Mouse (Mus musculus) heart, adult 18-20 months (tissue): ENCODE measurements around the gene C1qtnf7. TPM values are rescaled to one million over a fixed set of nuclear protein-coding genes. Genes with fewer than 3 reads are reported as not detected.

Source experiments
- DNase-seq, 2 experiments: peaks; one replicate each; pipeline ENCODE4 v3.0.0; 2021 to 2022; ENCODE audit warnings: mixed read lengths in 1 of 2
- total RNA-seq, 2 experiments: library from RNA; stranded (reverse); gene quantifications; 2 replicates each; pipeline ENCODE4 v1.2.3; 2021

C1qtnf7 gene
- total RNA-seq, 2 experiments from 2014 or later, result 3.8 to 5.7 TPM

DNA sequence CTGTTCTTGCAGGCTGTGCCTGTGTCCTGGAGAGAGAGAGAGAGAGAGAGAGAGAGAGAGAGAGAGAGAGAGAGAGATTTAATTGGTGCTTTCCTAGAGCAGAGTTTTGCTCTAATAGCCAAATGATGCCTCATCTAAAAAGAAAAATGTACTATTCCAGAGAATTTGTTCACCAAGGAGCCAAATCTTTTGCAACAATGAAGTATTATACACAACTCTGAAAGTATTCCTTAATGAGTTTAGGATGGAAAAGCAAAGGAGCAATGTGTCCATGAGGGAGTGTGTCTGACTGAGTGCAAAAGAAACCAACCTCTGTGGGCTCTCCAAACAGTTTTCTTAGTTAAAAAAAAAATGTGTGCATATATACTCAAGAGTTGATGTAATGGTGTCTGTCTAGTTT, 24.5 kb downstream of the C1qtnf7 start:
- no peak for DNase-seq

DNA sequence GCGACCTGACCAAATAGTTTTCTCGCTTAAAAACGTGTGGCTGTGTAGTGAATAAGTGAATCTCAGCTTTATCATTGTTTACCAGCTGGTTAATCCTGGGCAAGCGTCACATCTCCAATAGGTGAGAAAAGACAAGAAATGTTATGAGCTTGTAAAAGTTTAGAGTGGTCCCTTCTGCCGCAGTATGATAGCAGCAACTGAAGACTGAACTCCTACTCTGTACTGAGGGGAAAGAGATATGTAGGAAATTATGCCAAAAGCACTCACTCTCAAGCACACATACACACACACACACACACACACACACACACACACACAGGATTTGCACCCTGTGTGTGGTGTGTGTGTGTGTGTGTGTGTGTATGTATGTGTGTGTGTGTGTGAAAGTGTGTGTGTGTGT, 26.2 kb downstream of the C1qtnf7 start:
- no peak for DNase-seq

DNA sequence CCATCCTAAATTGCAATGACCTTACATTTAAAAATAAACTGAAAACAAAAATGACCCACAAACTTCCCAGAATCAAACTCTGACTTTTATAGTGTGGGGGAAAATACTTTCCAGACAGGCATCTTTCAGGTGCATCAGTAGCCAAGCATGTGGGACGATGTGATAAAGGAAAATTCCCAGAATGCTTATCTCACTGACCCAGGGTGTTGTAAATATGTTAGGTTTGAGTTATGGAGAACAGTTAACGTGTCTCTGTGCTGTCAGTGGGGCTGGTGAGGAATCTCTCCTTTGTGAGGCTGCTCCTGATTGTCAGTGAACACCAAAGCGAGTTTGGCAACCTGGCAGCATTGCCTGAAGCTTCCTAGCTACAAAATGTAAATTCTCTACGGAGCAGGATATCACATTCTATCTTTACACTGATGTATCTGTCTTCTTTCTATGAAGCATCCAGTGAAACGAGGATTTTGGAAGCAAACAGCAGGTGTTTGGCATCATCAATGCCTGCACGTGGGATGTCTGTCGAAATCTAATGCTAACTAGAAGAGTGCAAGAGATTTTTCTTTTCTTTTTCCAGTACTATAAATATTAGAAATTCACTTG, 27.0 kb downstream of the C1qtnf7 start:
- no peak for DNase-seq

DNA sequence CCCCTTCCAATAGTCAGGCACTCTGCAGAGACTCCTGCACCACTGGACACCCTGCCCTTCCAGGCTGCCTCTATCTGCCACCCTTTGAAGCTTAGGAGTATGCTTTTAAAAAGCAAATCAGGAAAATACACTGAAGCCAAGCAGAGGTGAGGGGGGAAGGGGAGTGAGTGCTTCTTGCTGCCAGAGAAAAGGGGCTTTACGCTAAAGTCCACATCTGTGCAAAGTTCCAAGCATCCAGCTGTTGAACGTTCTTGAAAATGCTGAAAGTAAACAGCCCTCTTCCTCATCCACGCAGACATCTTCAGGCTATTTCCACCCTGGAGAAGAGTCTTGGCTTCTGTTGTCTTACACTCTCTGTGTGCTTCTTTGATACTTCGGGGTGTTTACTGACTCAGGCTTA, 34.6 kb downstream of the C1qtnf7 start:
- DNase-seq, result no peak

DNA sequence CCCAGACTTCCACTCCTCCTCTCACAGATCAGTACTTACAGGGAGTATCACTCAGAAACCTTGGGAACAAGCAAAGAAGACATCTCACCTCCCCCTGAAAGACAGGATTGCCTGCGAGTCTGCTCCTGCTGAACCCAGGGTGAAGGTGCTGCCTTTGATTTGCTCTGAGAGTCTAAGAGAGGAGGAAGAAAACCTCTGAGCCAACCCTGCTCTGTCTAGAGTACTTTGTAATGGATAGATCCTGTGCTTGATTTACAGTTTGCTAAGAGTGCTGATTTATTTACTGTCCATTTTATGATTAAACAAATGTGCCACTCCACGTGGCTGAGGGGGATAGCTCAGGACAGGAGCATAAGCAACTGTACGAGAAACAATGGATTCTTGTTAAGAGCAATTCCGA, 35.1 kb downstream of the C1qtnf7 start:
- no peak for DNase-seq

DNA sequence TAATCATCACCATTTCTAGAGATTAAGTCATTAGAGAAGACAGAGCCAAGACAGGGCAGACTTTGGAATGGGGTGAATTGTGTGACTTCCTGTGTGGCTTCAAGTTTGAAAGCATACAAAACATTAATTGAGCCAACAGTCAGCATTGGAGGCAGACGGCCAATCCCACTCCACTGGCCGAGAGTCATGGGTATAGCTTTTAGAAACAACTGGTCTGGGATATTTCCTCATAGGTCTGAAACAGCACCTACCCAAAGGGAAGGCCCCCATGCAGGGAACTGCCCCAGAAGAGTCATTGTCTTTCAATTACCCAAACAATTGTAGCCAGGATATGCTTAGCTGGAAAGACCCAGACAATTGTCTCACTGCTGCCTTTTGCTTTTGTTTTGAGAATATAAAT, 39.5 kb downstream of the C1qtnf7 start:
- peak; percentile 34 to 40 for DNase-seq

DNA sequence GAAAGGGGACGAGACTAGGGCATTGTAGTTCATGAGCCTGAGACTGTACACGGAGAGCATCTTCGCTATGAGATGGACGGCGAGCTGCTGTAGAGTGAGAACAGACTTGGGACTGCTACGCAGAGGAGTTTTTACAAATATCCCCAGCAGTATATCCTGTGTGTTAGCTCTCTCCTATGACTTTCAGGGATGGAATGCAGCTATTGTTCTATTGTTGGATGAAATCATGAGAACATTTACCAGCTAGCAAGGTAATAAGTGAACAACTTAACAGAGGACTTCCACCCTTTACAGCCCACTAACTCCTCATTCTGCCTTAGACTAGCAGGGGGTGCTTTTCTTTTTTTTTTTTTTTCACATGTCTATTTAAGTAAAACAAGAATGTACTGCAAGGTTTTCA, 40.1 kb downstream of the C1qtnf7 start:
- DNase-seq, result no peak

DNA sequence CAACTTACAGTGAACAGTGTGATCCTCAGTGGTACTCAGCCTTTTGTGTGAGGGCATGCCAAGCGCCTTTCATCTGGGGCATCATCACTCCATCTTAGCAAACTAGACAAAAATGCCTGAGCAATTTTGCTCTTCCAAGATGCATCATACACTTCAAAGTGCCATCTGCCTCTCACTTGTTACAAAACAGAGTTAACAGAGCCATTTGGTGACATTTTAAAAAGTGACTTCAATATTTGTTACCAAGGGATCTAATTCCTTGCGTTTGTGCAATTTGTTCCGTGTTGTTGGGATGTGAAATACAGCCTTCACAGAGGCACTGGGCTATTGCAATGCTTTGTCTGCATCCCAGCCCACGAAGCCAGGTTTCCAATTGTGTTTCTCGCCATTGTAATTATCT, 42.1 kb downstream of the C1qtnf7 start:
- no peak for DNase-seq

DNA sequence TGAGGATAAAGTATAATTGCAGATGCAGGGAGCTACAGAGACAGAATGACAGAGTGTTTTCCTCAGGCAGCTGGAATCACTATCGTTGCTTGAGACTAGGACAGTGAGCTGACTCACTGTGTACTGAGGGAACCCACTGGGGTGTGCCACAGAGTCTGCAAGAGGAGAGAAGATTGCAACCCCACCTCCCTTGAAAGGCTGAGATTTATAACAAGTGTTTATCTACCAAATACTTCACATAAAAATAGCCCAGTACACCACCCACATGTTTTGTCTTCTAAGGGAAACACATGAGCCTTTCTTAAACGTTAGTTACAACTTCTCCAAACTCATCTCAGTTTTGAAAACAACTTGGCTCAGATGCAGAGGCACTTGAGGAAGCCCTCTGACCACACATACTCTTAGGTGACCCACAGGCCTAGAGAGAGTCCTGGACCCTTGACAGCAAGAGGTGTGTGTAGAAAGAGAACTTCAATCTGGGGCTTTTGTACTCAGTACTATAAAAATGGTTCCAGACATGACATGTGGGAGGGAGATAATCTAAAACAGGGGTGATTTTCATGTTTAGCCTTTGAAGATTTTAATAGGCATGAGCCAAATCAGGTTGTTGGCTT, 46.4 kb downstream of the C1qtnf7 start:
- DNase-seq, result peak; percentile 30 to 52

DNA sequence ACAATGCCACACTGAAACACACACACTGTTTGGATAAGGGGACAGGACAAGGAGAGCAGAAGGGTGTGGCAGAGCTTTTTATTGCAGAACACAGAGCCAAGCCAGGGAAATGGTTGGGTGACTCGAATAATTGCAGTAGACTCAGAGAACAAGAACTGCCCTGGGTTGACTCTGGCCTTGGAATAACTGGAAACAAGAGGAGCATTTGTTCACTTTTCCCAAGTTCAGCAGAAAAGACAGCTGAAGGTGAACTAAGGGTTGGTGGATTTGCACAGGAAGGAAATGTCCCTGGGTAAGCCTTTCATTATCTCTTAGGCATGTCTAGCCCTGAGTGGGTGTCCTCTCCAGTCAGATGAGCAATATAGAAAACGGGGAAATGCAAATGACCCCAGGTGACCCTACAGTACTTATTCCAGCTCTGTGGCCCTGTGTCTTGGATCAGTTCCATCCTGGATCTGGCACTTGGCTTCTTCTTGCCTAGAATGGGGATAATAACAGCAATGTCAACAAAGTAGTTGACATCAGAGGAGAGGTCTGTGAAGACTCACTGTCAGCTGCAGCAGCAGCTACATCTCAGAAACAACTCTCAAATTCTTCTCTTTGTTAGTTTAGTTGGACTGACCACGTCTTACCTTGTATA, 54.5 kb downstream of the C1qtnf7 start:
- peak in 1 of 2 experiments; percentile 18 for DNase-seq

DNA sequence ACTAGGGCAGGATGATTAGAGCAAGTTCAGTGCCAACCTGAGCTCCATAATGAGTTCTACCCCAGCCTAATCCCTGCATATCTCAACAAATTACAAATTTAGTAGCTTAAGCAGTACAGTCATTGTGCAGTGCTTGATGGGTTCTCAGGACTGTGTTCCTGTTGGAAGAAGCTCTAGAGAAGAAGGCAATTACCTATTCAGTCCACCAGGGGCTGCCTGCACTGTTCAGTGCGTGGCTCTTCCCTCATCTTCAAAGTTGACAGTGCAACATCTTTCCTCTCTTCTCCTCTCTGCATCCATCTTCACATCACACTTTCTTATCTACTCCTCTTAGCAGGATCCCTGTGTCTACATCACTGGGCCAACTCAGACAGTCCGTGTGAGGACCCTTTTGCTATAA, 67.5 kb downstream of the C1qtnf7 start:
- peak; percentile 12 to 38 for DNase-seq

DNA sequence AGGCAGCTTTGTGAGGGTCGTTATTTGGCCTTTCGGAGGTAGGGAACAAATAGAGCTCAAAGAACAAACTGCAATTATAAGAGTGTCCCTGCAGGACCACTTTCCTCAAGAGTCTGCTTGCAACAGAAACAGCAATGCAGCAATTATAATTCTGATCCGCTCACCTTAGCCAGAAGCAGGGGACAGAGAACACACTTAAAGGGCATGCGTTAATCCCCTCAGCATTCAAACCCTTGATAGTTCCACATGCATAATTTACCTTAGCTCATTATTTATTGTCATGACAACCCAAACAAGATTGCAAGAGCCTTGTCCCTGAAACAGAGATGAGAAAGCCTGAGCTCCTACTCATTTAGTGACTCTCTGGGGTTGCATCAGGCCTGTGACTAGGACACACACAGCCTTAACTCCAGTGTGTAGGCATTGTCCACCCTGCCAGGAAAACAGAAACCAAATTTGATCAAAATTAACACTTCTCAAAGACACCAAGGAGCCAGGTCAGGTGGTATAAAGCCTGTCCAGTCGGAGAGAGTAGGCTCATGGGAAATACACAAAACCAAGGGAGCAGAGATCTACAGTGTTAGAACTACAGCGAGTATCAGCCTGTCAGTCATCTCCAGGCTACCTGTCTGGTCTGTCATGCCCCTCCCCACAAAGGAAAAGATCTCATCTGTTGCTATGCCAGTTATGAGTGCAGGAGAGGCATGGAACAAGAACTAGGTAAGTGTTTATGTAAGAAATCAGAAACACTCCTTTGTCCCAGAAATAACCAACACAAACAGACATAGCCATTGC, 68.2 kb downstream of the C1qtnf7 start:
- no peak for DNase-seq

DNA sequence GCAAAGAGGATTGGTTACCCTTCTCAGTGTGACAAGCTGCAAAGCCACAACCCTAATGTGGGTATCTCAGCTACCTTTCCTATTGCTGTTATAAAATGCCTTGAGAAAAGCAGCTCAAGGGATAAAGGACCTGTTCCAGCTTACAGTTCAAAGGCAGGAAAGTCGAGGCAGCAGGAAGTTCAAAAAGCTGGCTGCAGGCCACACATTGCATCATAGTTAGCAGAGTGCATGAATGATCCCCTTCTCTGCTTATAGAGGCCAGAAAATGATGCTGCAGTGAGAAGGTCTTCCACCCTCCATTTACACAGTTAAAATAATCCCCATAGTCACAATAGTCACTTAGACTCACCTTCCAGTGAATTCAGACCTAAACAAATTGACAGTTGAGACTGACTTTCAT, 69.1 kb downstream of the C1qtnf7 start:
- DNase-seq, result peak; percentile 22 to 30

DNA sequence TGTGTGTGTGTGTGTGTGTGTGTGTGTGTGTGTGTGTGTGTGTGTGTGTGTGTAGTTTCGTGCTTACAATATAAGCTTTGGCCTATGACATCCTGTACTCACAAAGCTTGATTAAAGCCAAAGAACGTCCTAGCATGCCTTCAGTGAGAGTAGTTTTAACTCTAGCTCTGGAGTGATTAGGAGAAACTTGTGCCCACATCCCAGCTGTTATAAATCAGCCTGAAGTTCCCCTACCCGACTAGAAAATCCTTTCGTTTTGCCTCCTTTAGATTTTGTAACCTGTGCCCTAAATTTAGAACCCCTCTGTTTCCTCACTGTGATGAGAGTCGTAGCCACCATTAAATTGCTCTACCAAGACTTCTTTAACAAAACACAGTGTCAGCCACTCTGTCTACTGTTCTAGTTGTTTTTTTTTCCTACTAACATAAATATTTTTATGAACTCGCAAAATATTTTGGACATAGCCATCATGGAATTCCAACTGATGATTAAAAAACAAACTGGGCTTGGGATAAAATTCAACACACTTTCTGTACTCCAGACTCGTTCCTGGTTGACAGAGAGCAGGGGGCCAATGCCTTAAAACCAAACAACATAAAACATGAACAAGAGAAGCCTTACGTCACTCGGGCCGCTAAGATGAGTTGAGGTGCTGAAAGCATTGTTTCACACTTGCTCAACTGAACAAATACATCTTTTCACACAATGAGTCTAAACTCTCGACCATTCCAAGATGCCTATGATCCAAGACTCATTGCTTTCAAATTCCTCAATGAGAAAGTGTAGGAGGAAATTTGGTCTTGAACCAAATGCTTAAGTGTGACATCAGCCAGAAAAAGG, 70.3 kb downstream of the C1qtnf7 start:
- peak; percentile 32 to 36 for DNase-seq

DNA sequence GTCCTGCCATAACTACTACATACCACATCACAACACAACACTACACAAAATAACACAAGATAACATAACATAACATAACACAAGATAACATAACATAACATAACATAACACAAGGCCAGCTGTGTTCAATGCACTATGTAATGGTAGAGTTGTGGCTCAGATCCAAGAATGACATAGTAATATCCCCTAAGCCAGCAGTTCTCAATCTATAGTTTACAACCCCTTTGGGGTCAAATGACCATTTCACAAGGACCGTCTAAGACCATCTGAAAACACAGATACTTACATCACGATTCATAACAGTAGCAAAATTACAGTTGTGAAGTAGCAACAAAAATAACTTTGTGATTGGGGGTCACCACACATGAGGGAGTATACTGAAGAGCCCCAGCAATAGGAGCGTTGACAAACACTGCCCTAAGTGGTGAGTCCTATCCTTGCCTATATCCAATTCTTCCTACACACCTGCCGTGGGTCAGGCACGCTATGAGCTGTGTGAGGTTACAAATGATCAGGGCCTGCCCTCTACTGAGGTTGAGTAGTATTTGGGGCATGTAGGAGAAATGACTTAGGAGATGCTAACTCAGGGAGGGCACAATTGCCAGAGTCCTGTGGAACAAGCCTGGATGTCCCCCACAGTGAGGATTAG, 73.6 kb downstream of the C1qtnf7 start:
- no peak for DNase-seq

DNA sequence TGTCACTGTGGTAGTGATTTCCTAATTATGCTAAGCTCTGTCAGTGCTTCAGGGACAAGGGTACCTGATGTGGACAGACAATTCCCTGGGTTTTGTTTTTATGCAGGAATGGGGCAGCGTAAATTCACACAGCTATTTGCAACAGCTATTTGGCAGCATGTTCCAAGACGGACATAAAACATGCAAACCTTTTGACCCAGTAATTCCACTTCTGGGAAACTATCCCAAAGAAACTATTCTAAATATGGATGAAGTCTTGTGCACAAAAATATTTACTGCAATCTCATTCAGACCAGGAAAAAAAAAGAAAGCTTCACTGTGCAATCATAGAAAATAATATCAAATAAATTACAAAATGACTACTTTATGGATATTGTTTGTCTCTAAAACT, 74.1 kb downstream of the C1qtnf7 start:
- peak in 1 of 2 experiments; percentile 9 for DNase-seq

DNA sequence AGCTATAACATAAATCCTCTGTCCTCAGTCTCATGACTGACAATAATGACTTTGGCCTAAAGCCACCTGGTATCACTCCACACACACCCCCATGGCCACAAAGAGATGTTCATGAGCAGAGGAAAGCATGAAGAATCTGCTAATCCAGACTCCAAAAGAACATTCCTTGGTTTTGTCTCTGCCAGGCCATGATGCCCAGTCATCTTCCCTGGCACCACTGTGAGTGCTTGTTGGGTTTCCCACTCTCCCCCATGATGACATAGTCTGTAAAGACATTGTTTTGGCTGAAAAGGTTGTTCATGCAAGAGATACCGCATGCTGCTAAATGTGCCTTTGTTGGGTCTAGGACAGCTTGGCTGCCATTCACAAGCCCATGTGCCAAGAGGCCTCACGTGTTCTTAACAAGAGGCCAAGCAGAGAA, 75.0 kb downstream of the C1qtnf7 start:
- DNase-seq, result peak; percentile 58 to 66

DNA sequence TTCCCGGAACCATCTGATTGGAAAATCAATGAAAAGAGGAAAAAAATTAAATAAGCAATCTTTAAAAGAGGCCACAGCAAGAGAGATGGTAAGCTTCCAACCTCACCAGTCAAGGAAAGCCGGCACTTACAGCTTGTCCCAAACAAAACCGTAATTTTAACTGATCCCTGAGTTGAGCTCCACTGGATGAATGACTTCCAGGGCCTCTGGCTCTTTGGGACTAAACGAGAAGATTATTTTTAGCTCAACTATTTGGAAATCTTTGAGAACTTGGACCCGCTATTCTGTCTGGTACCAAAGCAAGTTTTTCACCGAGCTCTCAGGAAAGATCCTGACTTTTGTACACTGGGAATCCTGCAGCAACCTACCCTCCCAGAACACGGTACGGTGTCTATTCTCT, 86.3 kb downstream of the C1qtnf7 start:
- DNase-seq, result peak; percentile 20 to 36

DNA sequence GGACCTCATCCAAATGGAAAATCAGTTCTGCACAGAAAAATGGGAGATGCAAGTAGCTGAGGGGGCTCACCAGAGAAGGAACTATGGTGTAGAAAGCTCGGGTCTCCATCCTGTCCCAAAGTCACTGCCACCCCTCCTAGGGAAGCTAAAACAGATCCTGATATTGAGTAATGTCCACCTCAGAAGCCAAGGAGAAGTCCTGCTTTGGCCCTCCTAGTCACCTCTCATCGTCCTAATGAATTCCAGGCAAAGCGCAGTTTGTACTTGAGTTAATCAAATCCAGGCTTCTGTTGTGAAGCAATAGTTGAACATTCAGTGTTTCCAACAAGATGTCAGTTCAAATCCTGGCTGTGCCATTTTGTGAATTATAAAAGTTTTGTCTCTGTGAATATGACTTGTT, 87.2 kb downstream of the C1qtnf7 start:
- DNase-seq, result peak in 1 of 2 experiments; percentile 16

DNA sequence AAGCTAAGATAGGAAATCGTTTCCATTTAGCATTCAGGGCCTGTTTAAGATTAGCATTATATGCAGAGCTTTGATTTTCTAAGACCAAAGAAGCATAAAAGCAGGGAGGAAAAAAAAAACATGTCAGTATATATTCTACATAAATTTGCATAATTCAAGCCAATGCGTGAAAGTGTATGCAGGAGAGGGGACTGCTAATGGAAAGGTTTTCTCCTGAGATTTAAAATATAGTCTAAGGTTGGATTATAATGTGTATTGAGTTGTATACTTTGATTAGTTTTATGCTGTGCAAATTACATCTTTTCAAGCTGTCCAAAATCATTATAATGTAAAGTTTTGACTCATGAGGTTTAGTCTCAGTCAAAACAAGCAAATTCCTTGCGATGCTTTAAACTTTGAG, 88.2 kb downstream of the C1qtnf7 start:
- no peak for DNase-seq

DNA sequence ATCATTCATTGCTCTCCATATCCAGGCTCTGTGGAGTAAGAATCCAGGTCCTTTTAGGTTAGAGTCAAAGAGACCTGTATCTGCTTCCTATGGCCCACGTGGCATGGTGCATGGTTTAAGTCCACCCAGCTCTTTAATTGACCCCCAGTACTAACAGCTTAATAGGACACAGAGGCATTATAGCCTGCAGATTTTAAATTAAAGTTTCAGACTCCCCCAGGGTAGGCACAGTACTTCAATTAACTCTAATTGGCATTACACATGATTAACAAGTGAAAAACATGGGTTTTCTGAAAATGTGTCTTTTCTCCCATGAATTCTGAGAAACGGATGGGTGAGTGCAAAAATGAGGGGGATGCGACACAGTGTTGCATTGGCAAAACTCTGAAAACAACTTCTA, 92.7 kb downstream of the C1qtnf7 start:
- no peak for DNase-seq

DNA sequence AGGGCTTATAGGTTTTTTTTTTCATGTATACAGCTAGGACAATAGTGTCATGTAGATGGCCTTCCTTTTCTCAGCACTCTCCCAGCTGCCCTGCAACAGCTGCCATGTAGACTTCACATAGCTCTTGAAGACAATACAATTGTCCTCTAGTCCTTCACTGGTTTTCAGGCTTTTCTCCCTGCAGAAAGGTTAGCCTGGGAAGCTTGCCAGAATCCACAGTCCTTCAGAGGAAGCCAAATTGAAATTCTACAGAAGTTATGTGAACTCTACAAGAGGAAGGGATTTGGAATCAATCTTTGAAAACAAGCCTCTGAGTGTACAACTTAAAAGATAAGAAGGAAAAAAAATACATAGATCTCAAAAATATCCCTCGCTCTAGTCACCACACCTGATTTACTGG, 94.4 kb downstream of the C1qtnf7 start:
- DNase-seq, result peak in 1 of 2 experiments; percentile 26
